Mouse (Mus musculus): Measurements from ENCODE around the gene Olfr1198.

Olfr1198 gene

DNA sequence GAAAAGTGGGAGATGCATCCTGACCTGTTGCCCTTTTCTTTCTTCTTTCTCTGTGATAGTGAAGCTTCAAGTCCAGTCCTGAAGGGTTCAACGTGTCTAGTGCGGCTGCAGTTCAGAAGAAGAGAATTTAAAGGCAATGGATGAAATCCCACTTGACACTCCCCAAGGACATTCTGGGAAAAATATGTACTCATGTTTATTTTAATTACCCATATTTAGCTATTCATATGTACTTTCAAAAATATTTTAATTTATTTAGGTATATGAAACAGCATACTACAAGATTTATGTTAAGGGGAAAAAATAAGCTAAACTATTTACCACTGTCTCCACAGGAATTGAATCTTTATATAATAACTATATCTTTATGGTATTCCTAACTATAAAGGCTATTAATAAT, at the start of gene Olfr1198:
Olfr1198 (minus strand) TSS at position 101 of the 400 bp plus-strand sequence.
- DNase-seq (ENCODE audit: low spot score in 2 of 2) = no peak

DNA sequence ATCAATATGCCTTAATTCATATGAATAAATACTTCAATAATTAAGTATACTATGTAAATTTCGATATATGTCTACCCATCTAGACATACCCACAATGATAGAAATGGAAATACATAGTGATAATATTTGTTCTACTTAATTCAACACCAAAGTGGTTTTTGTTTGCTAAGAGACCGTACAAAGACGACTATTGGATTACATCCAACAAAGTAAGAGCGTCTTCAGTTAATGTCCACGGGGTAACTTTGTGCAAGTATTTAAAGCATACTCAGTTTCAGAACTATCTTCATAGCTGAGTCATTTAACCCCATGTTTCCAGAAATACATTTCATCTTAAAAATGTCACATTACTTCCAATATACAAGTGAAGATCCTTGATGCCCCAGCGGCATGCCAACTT, 41.6 kb upstream of the Olfr1198 start, which contains the start of gene Olfr1201:
Olfr1201 (plus strand) TSS at position 301 of the 400 bp plus-strand sequence.
- DNase-seq (ENCODE audit: low spot score in 2 of 2) = no peak

DNA sequence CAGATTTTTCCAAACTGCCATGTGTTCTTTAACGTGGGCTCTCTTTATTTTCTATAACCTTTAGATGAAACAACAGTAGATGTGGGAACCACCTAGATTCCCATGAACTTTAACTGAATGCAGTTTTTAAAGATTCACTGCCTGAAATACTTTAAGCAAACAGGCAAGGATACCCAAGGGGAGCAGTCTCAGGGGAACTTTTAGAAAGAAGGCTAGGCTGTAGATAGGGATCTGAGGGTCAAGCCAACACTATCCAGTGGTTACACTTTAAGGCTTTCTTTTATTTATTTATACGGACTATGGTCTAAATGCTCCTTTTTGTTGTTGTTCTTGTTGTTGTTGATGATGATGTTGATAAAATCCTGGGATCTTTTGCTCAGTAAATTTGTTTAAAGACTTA, 19.2 kb upstream of the Olfr1198 start, which contains the start of gene Olfr1200:
Olfr1200 (minus strand) TSS at position 101 of the 400 bp plus-strand sequence.
- no peak for DNase-seq (ENCODE audit: low spot score in 2 of 2)

DNA sequence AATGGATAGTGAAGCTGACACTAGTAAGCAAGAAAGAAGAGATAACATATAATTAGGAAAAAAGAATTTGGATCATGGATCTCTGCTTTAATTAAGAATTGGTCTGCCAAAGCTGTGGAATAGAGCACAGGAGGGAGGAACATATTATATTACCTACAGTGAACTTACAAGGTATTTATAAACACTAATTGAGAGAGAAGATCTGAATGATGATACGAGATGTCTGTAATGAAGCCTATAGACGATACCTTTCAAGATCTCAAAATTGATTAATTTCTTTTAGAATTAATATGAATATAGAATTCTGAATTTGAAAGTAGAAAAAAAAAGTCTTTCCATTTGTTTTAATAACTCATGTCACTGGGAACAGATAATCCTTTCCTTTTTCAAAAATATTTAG, 9.2 kb upstream of the Olfr1198 start, which contains the start of gene Olfr1199:
Olfr1199 (minus strand) TSS at position 101 of the 400 bp plus-strand sequence.
- no peak for DNase-seq (ENCODE audit: low spot score in 2 of 2)

DNA sequence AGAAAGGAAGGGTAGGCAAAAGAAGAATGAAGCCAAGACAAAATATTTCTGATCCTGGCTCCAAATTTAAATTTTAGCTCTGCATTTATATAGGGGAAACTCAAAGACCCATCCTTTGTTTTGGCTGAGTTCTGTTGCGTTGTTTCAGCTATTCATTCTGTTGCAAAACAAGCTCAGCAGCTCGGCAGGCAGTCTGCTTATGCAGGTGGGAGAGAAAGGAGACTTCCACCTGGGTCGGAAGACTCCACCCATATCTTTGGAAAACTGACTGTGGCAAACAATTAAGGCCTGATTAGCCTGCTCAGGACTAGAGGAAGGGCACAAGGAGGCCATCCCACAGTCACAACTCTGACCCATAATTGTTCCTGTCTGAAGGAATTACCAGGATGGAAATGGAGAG, 7.8 kb downstream of the Olfr1198 start:
- DNase-seq (ENCODE audit: low spot score in 2 of 2) = no peak

DNA sequence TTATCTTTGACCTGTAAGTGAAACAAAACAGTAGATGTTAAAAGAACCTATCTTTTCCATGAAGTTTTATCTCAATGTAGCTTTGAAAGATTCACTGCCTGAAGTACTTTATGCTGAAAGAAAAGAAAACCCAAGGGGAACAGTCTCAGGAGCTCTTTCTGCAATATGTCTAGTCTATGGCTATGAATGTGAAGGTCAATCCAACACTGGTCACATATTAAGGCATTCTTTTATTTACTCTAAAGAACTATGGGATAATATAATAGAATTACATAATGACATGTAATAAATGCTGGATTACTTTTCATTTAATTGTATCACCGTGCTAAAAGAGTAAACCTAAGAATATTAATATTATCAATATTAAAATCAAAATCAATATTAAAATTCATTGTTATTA, 18.9 kb downstream of the Olfr1198 start, which contains the start of gene Olfr1197:
Olfr1197 (minus strand) TSS at position 101 of the 400 bp plus-strand sequence.
- DNase-seq (ENCODE audit: low spot score in 2 of 2) = no peak

DNA sequence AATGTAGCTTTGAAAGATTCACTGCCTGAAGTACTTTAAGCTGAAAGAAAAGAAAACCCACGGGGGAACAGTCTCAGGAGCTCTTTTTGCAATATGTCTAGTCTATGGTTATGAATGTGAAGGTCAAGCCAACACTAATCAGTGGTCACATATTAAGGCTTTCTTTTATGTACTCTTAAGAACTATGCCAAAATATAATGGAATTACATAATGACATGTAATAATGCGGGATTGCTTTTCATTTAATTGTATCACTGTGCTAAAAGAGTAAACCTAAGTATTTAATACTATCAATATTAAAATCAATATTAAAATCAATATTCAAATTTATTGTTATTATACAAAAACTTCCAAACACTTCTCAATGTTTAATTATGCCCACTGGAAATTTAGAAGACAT, 46.7 kb downstream of the Olfr1198 start, which contains the start of gene Olfr1196:
Olfr1196 (minus strand) TSS at position 101 of the 400 bp plus-strand sequence.
- no peak for DNase-seq (ENCODE audit: low spot score in 2 of 2)
